Mouse (Mus musculus) erythroblast, embryonic 14.5 days (primary cell): Measurements from ENCODE around the gene C1qtnf6. TPM values are rescaled to one million over a fixed set of nuclear protein-coding genes. Genes with fewer than 3 reads are reported as not detected.

ENCODE experiments used
- H3K27me3 ChIP-seq: 2 replicates; pipeline ENCODE4 v1.6.1; 2012; ENCODE audit warnings: inconsistent platforms; ENCODE audit not compliant: control insufficient read depth
- H3K36me3 ChIP-seq: 2 replicates; pipeline ENCODE4 v1.6.1; 2012; ENCODE audit warnings: mild to moderate bottlenecking, inconsistent platforms; ENCODE audit not compliant: control insufficient read depth
- H3K4me1 ChIP-seq: 2 replicates; pipeline ENCODE4 v1.6.1; 2012; ENCODE audit warnings: inconsistent platforms; ENCODE audit not compliant: control insufficient read depth
- H3K4me3 ChIP-seq: replicated peaks from 2 replicates; pipeline ENCODE3; 2012; ENCODE audit warnings: moderate library complexity, mild to moderate bottlenecking, inconsistent platforms
- H3K9me3 ChIP-seq: 2 replicates; pipeline ENCODE4 v1.6.1; 2012; ENCODE audit warnings: low read length, inconsistent platforms, mixed read lengths; ENCODE audit not compliant: control insufficient read depth
- GATA1 ChIP-seq: IDR thresholded peaks from 2 replicates; pipeline ENCODE4 v1.6.1; 2012; ENCODE audit warnings: low read length, inconsistent platforms, mixed read lengths
- TAL1 ChIP-seq: IDR thresholded peaks from 3 replicates; pipeline ENCODE4 v1.6.1; 2012; ENCODE audit warnings: low read length, inconsistent platforms, mixed read lengths
- polyA plus RNA-seq: library from polyadenylated mRNA; stranded (reverse); fragments of >175 nt; gene quantifications from 2 replicates; pipeline ENCODE4 v1.2.3, GENCODE M21; 2012

C1qtnf6 gene
- polyA plus RNA-seq, 1 experiment, result not detected

DNA sequence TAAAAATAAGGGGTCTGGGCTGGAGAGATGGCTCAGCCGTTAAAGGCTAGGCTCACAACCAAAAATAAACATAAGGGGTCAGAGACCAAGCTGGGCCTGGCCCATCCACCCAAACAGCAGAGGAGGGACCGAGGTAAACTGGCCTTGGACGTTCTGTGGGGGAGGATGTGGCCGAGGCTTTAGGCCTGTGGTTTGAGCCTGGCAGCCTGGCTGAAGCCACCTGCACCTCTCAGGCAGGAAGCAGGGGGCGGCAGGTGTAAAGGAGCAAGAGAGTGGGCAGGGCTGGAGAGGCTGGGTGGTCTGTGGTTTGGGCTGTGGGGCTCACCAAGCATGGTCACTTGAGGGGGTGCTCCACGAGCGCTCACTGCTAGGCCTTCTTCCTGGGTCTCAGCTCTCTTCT lies 19.3 kb downstream of the C1qtnf6 start:
- Histone ChIP-seq H3K4me1 (no peaks in the 10 kb centered on the region; the same call in 1 of the 2 replicates), H3K27me3 (no peaks in the 10 kb centered on the region), H3K36me3 (no peaks in the 10 kb centered on the region), H3K9me3 (no peaks in the 10 kb centered on the region), H3K4me3 (no peak overlapping the region)
- no peak for TF ChIP-seq GATA1

DNA sequence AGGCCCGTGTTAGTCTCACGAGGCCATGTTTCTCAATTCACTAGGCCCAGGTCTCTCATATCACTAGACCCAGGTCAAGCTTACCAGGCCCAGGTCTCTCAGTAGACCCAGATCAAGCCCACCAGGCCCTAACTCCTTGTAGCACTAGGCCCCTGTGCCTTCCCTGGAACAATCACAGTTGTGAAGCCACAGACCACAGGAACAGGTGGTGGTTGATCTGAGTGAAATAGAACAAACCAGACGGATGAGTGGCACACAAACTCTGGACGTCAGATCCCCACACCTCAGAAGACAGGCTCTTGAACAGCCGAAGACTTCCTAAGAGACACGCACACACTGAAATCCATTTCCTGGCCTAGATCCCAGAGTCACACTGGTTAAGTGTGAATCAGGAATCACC lies 20.5 kb downstream of the C1qtnf6 start:
- Histone ChIP-seq H3K4me1 (no peaks in the 10 kb centered on the region; the same call in 1 of the 2 replicates), H3K36me3 (no peaks in the 10 kb centered on the region), H3K9me3 (no peaks in the 10 kb centered on the region), H3K27me3 (no peaks in the 10 kb centered on the region), H3K4me3 (no peak overlapping the region)
- TF ChIP-seq TAL1 (no peak), GATA1 (no peak)

DNA sequence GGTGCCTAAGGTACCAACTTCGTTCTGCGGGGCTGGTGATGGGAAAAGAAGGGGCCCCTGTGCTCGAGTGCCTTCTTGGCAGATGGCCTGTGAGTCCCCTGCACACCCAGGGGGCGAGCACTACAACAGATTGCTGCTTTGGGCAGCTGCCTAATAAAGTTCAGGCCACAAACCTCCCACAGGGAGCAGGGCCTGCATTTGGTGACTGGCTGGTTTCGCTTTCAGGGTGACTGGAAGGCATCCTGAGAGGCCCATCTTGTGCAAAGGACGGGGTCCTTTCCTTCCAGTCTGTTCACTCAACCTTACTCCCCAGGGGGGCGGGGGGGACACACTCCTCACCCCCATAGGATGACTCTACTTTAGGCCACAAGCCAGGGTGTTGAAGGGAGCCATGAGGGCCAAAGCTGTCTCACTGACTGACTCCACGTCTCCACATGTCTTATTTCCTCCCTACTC lies 21.1 kb downstream of the C1qtnf6 start:
- no peak overlapping the region for H3K4me3 ChIP-seq
- H3K9me3 ChIP-seq, result no peaks in the 10 kb centered on the region
- no peaks in the 10 kb centered on the region for H3K27me3 ChIP-seq
- no peaks in the 10 kb centered on the region for H3K36me3 ChIP-seq
- H3K4me1 ChIP-seq, result no peaks in the 10 kb centered on the region; the same call in 1 of the 2 replicates
- TF ChIP-seq GATA1 (no peak), TAL1 (no peak)

DNA sequence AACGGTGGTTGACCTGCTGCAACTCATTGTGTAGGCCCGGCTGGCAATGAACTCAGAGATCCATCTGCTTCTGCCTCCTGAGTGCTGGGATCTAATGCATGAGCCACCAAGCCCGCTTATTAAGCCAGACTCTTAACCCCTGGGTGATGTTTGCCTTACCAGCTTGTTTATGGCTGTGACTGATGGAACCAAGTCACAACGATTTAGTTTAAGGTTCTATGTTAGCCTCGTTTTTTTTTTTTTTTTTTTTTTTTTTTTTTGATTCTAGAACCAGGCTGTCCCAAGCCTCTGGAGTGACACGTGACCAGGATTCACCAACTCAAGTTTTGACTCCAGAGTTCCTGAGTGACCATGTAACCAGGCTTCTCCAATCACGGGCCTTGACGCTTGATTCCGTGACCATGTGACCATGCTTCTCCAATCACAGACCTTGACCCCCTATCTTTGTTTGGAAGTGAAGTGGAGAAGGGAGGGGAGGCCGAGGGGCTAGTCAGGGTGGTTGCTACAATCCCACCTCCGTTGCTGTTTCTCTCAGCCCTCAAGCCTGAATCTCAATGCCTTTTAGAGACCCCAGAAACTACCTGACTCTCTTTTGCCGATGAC lies 21.8 kb downstream of the C1qtnf6 start:
- H3K36me3 ChIP-seq, result no peaks in the 10 kb centered on the region
- H3K4me1 ChIP-seq, result no peaks in the 10 kb centered on the region; the same call in 1 of the 2 replicates
- 0 out of 2 replicates have a peak, but pooled peaks cover 3% of the 10 kb centered on the region for H3K9me3 ChIP-seq
- no peak for TF ChIP-seq GATA1
- no peak for TF ChIP-seq TAL1
- H3K4me3 ChIP-seq, result no peak overlapping the region
- no peaks in the 10 kb centered on the region for H3K27me3 ChIP-seq

DNA sequence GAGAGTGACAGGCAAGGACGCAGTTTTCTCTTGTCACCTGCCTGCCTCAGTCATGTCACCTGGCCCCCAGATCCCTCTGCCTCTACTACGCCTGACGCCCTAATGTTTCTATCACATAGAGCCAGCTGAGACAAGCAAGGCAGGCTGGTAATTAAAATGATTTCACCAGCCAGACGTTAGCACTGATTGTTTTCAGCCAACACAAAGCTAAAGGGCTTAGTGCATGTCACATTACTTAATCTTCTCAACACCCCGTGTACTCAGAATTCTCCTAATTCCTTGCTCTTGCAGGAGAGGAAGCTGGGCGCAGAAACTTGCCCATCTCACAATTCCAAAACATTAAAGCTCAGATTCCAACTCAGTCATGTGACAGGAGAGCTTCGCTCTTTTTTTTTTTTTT lies 22.8 kb downstream of the C1qtnf6 start:
- H3K4me1 ChIP-seq, result no peaks in the 10 kb centered on the region; the same call in 1 of the 2 replicates
- TF ChIP-seq TAL1, result no peak
- TF ChIP-seq GATA1, result no peak
- H3K27me3 ChIP-seq, result no peaks in the 10 kb centered on the region
- no peak overlapping the region for H3K4me3 ChIP-seq
- H3K36me3 ChIP-seq, result no peaks in the 10 kb centered on the region
- peaks cover 3% of the 10 kb centered on the region; the same call in 1 of the 2 replicates for H3K9me3 ChIP-seq

DNA sequence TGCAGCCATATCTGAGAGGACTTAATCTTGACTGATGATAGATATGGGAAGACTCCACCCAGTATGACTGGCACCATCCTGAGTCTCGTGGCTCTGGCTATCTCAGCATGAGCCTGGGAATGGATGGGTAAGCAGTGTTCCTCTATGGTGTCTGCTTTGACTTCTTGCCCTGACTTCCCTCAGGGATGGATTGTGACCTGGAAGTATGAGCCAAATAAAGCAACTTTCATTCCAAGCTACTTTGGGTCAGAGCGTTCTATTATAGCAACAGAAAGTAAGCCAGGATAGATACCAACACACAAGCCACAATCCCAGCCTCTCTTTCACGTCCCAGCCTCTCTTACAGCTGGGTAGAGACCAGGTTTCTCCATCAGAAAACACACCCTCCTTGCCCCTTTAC lies 25.7 kb downstream of the C1qtnf6 start:
- no peaks in the 10 kb centered on the region; the same call in 1 of the 2 replicates for H3K4me1 ChIP-seq
- no peaks in the 10 kb centered on the region for H3K27me3 ChIP-seq
- H3K9me3 ChIP-seq, result peaks cover 8% of the 10 kb centered on the region
- no peak for TF ChIP-seq GATA1
- no peak for TF ChIP-seq TAL1
- H3K36me3 ChIP-seq, result no peaks in the 10 kb centered on the region
- no peak overlapping the region for H3K4me3 ChIP-seq

DNA sequence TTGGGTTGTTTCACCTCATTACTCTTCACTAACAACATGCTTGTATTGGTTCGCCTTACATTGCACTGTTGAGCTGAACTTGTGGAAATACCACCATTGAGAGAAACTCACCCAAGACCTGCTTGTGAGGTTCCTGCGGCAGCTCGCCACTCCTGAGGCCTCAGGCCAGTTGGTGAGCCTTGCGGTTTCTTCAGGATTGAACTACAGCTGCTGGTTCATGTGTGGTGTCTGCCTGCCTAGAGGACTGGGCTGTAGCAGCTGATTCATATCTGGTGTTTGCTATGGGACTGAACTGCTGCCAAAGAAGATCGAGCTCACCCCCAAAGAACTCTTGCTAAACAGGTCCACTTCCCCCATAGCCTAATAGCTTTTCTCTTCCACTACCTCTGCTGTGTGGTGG lies 26.4 kb downstream of the C1qtnf6 start:
- Histone ChIP-seq H3K4me1 (no peaks in the 10 kb centered on the region; the same call in 1 of the 2 replicates), H3K9me3 (peaks cover 8% of the 10 kb centered on the region), H3K36me3 (no peaks in the 10 kb centered on the region), H3K4me3 (no peak overlapping the region), H3K27me3 (no peaks in the 10 kb centered on the region)
- TF ChIP-seq GATA1 (no peak), TAL1 (no peak)

DNA sequence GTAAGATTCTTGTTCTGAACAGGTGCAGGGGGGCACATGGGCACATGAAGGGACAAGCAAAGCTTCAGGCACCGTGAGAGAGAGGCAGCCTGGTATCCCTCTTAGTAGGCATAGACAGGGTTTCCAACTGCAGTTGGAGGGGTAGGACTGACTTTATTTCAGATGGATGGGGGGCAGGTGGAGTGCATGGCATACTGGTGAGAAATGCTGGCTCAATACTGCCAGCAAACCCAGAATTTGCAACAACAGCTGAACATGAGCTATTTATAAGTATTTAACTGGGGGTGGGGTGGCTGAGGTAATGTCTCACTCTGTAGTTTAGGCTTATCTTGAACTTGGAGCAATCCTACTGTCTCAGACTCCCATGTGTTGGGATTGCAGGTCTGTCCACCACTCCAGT lies 27.2 kb downstream of the C1qtnf6 start:
- peaks cover 8% of the 10 kb centered on the region for H3K9me3 ChIP-seq
- H3K4me3 ChIP-seq, result no peak overlapping the region
- TF ChIP-seq GATA1, result no peak
- TF ChIP-seq TAL1, result no peak
- no peaks in the 10 kb centered on the region for H3K36me3 ChIP-seq
- no peaks in the 10 kb centered on the region for H3K4me1 ChIP-seq
- no peaks in the 10 kb centered on the region for H3K27me3 ChIP-seq

DNA sequence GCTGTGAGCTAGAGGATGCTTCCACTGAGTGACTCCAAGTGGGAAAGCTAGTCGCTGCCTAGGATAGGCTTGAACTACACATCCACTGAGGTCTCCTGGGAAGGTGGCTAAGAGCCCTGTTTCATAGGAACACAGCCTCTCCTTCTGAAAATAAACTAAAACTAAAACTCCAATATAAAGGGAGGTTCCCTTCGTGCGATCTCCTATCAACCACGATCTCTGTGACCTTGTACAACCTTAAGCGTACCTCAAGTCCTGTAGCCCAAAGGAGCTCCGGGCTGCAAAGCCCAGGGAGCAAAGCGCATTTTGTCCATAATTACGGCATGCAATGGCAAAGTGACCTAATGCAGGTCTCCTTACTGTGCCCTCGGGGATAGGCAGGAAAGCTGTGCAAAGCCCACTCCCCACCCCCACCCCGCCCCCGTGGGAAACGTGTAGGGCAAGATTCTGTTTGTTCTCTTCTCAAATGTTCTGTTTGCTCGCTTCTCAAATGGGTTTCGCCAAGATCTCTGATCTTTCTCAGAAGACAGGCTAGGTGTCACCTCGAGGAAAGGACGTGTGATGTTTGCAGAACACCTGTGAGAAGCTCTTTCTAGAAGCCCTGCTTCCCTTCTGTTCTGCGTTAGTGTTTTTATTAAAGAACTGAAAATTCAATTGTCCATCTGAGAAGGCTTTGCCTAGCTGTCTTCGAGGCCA lies 28.6 kb downstream of the C1qtnf6 start:
- H3K9me3 ChIP-seq, result peaks cover 8% of the 10 kb centered on the region
- no peak overlapping the region for H3K4me3 ChIP-seq
- no peaks in the 10 kb centered on the region for H3K27me3 ChIP-seq
- H3K4me1 ChIP-seq, result no peaks in the 10 kb centered on the region
- no peak for TF ChIP-seq TAL1
- TF ChIP-seq GATA1, result no peak
- H3K36me3 ChIP-seq, result no peaks in the 10 kb centered on the region
